ENCODE assay signal across 29 mouse cellular contexts in genomic region chr11:4121691-4122090, GRCm38 (mm10). TPM values are rescaled to one million over a fixed set of nuclear protein-coding genes. Genes with fewer than 3 reads are reported as not detected.
"Had no signal": no experiment of that assay in that cellular context is flagged by ENCODE, and none has a peak within 500 bp of the region (broad histone marks: within the 10 kb centered on the region; RNA-seq: fewer than 3 reads in every experiment).

No protein-coding gene starts in this region.

- DNase-seq: cerebellum, adult 2 months; cerebellum, adult 8-10 months; cerebellum, adult 9-10 months; cerebellum, adult 9-11 months; cerebellum, postnatal 10 days; cerebellum, postnatal 14 days; cerebellum, postnatal 25 days; cerebellum, postnatal 36 days; embryo, embryonic 11 days; forebrain, postnatal 0 days; gastrocnemius, adult 2 months; gastrocnemius, postnatal 10 days; gastrocnemius, postnatal 14 days; gastrocnemius, postnatal 25 days; gastrocnemius, postnatal 36 days; heart, adult 11 months; heart, adult 18-20 months had no signal

- H3K27me3 ChIP-seq: forebrain, embryonic 15.5 days had no signal

- H3K9me3 ChIP-seq: embryonic facial prominence, embryonic 15.5 days; forebrain, embryonic 15.5 days had no signal

- H3K4me3 ChIP-seq: embryonic facial prominence, embryonic 10.5 days; embryonic facial prominence, embryonic 12.5 days; embryonic facial prominence, embryonic 13.5 days; embryonic facial prominence, embryonic 15.5 days; erythroblast, embryonic 14.5 days; forebrain, embryonic 10.5 days; forebrain, embryonic 12.5 days; forebrain, embryonic 13.5 days; forebrain, embryonic 15.5 days; gastrocnemius, adult 2 months had no signal

- H3K36me3 ChIP-seq: embryonic facial prominence, embryonic 10.5 days; embryonic facial prominence, embryonic 12.5 days; embryonic facial prominence, embryonic 13.5 days; embryonic facial prominence, embryonic 15.5 days; forebrain, embryonic 10.5 days; forebrain, embryonic 12.5 days; forebrain, embryonic 15.5 days had no signal

- H3K4me2 ChIP-seq: embryonic facial prominence, embryonic 12.5 days; embryonic facial prominence, embryonic 13.5 days; embryonic facial prominence, embryonic 15.5 days; forebrain, embryonic 12.5 days; forebrain, embryonic 13.5 days; forebrain, embryonic 15.5 days had no signal

- ATAC-seq: forebrain, embryonic 13.5 days; forebrain, embryonic 14.5 days; forebrain, embryonic 15.5 days; forebrain, embryonic 16.5 days; forebrain, postnatal 0 days had no signal

- H3K9ac ChIP-seq: embryonic facial prominence, embryonic 12.5 days; embryonic facial prominence, embryonic 13.5 days; embryonic facial prominence, embryonic 15.5 days; forebrain, embryonic 12.5 days; forebrain, embryonic 13.5 days; forebrain, embryonic 15.5 days; forebrain, postnatal 0 days had no signal

- H3K27ac ChIP-seq: embryonic facial prominence, embryonic 10.5 days; embryonic facial prominence, embryonic 12.5 days; embryonic facial prominence, embryonic 13.5 days; embryonic facial prominence, embryonic 15.5 days; forebrain, embryonic 10.5 days; forebrain, embryonic 12.5 days; forebrain, embryonic 13.5 days; forebrain, embryonic 15.5 days; gastrocnemius, adult 2 months had no signal

RNA-seq across cellular contexts. Expression of gene Sec14l2, which starts 1.5 kb away (rescaled TPM):
- total RNA-seq: granulocyte monocyte progenitor cell, adult 5-6 weeks had no signal
